34 mouse cellular contexts compared by ENCODE assay signal in the genomic region with DNA sequence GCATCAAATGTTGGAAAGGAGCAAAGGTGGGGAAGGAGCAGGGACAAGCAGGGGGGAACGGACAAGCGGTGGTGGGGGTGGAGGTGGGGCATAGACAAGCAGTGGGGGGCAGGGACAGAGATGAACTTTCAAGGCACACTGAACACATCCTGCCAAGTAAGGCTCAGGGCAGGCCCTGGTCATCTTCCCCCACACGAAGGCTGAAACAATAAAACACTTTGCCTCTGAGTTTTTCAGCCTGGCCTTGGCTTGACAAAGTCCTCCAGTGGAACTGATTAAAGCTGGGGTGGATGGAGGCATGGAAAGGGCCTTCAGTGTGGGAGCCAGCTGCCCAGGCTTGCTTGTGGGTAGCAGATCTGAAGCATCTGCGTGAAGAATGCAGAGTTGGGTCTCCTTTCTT. TPM values are rescaled to one million over a fixed set of nuclear protein-coding genes. Genes with fewer than 3 reads are reported as not detected.
DNase-seq lines count a peak whose midpoint lies in the region; ATAC-seq lines count a peak whose summit lies in the region.
"Had no signal": no experiment of that assay in that cellular context is flagged by ENCODE, and none has a peak within 500 bp of the region (broad histone marks: within the 10 kb centered on the region; RNA-seq: fewer than 3 reads in every experiment).

No protein-coding gene starts in this region.

- no peak overlapping the region for H3K27ac ChIP-seq in midbrain, embryonic 11.5 days (ENCODE audit: low read depth, low read length)
- H3K27ac ChIP-seq in midbrain, embryonic 10.5 days (replicated peaks) = no peak overlapping the region
- H3K27ac ChIP-seq: forebrain, embryonic 13.5 days; heart, embryonic 13.5 days; hindbrain, embryonic 10.5 days; hindbrain, embryonic 15.5 days; kidney, embryonic 15.5 days; lung, embryonic 15.5 days; midbrain, embryonic 12.5 days; neural tube, embryonic 12.5 days; stomach, embryonic 15.5 days had no signal

- no peaks in the 10 kb centered on the region for H3K9me3 ChIP-seq in midbrain, embryonic 11.5 days (ENCODE audit: control insufficient read depth, low read length)
- no peaks in the 10 kb centered on the region for H3K9me3 ChIP-seq in midbrain, embryonic 10.5 days (replicated peaks)
- H3K9me3 ChIP-seq: forebrain, embryonic 13.5 days; heart, embryonic 13.5 days; hindbrain, embryonic 10.5 days; hindbrain, embryonic 15.5 days; kidney, embryonic 15.5 days; lung, embryonic 15.5 days; midbrain, embryonic 12.5 days; neural tube, embryonic 12.5 days; stomach, embryonic 15.5 days had no signal

- H3K4me3 ChIP-seq in midbrain, embryonic 11.5 days (ENCODE audit: low read depth, low read length) = no peak overlapping the region
- no peak overlapping the region for H3K4me3 ChIP-seq in midbrain, embryonic 10.5 days
- H3K4me3 ChIP-seq: forebrain, embryonic 13.5 days; heart, embryonic 13.5 days; hindbrain, embryonic 10.5 days; hindbrain, embryonic 15.5 days; kidney, embryonic 15.5 days; lung, embryonic 15.5 days; midbrain, embryonic 12.5 days; myocyte; neural tube, embryonic 12.5 days; stomach, embryonic 15.5 days had no signal

- H3K4me2 ChIP-seq in midbrain, embryonic 11.5 days = no peak overlapping the region
- H3K4me2 ChIP-seq: forebrain, embryonic 13.5 days; heart, embryonic 13.5 days; hindbrain, embryonic 15.5 days; kidney, embryonic 15.5 days; lung, embryonic 15.5 days; midbrain, embryonic 12.5 days; neural tube, embryonic 12.5 days; stomach, embryonic 15.5 days had no signal

- no peaks in the 10 kb centered on the region for H3K27me3 ChIP-seq in midbrain, embryonic 11.5 days (ENCODE audit: control insufficient read depth, insufficient read depth, low read length)
- H3K27me3 ChIP-seq in midbrain, embryonic 10.5 days (ENCODE audit: low read depth, poor library complexity, severe bottlenecking) = no peaks in the 10 kb centered on the region
- H3K27me3 ChIP-seq: forebrain, embryonic 13.5 days; heart, embryonic 13.5 days; hindbrain, embryonic 15.5 days; kidney, embryonic 15.5 days; lung, embryonic 15.5 days; midbrain, embryonic 12.5 days; neural tube, embryonic 12.5 days; stomach, embryonic 15.5 days had no signal

- peak; percentile 62 for DNase-seq in midbrain, embryonic 11.5 days (ENCODE audit: low spot score, missing footprints)
- DNase-seq in midbrain, embryonic 10.5 days (ENCODE audit: low spot score) = no peak
- peak; percentile 81 for DNase-seq in adrenal gland, adult 8-10 months
- peak; percentile 24 for DNase-seq in adrenal gland, postnatal 25 days
- DNase-seq in kidney, adult 18-20 months = no peak
- DNase-seq in layer of hippocampus, adult 18-20 months (ENCODE audit: low spot score in 2 of 2) = no peak
- DNase-seq: B cell, adult 2 months; cerebellum, adult 2 months; cerebellum, postnatal 14 days; gastrocnemius, postnatal 14 days; heart, adult 18-20 months; heart, postnatal 10 days; kidney, adult 11 months; left cerebral cortex, postnatal 4 days; liver; right cerebral cortex, postnatal 25 days had no signal

- ATAC-seq in midbrain, embryonic 11.5 days (ENCODE audit: low FRiP score) = no peak
- ATAC-seq: forebrain, embryonic 13.5 days; inflammation-experienced regulatory T-cells, adult 6 months had no signal

- H3K9ac ChIP-seq in midbrain, embryonic 11.5 days (ENCODE audit: low read length) = no peak overlapping the region
- H3K9ac ChIP-seq: forebrain, embryonic 13.5 days; heart, embryonic 13.5 days; hindbrain, embryonic 15.5 days; kidney, embryonic 15.5 days; lung, embryonic 15.5 days; midbrain, embryonic 12.5 days; neural tube, embryonic 12.5 days; stomach, embryonic 15.5 days had no signal

- H3K36me3 ChIP-seq in midbrain, embryonic 11.5 days (ENCODE audit: control insufficient read depth, insufficient read depth, low read length) = no peaks in the 10 kb centered on the region
- H3K36me3 ChIP-seq in midbrain, embryonic 10.5 days = no peaks in the 10 kb centered on the region
- H3K36me3 ChIP-seq: heart, embryonic 13.5 days; hindbrain, embryonic 10.5 days; hindbrain, embryonic 15.5 days; kidney, embryonic 15.5 days; lung, embryonic 15.5 days; midbrain, embryonic 12.5 days; neural tube, embryonic 12.5 days; stomach, embryonic 15.5 days had no signal

- no peaks in the 10 kb centered on the region for H3K4me1 ChIP-seq in midbrain, embryonic 11.5 days (ENCODE audit: control insufficient read depth, insufficient read depth, low read length)
- H3K4me1 ChIP-seq in midbrain, embryonic 10.5 days = no peaks in the 10 kb centered on the region
- H3K4me1 ChIP-seq: forebrain, embryonic 13.5 days; hindbrain, embryonic 15.5 days; lung, embryonic 15.5 days; midbrain, embryonic 12.5 days; neural tube, embryonic 12.5 days; stomach, embryonic 15.5 days had no signal

- 63% methylated on average over 4 of the region's 4 CpGs for WGBS in midbrain, embryonic 11.5 days
- 58% methylated on average over 4 of the region's 4 CpGs for WGBS in midbrain, embryonic 10.5 days

RNA-seq across cellular contexts. Expression of gene Fam169a, which starts 9.3 kb away (rescaled TPM):
- 13.9 and 14.0 TPM in 2 replicates for polyA plus RNA-seq in midbrain, embryonic 11.5 days (2014; fragmentation: Nextera tagmentation; extraction: Ambion mirVana)
- polyA plus RNA-seq in midbrain, embryonic 10.5 days (2016; fragmentation: Nextera tagmentation; extraction: Ambion mirVana) = 9.5 and 10.6 TPM in 2 replicates
- 10 to 100 TPM in 2 of 4 experiments, 1 to 10 TPM in 2; 2.4 to 15.4 (median 8.6) TPM for total RNA-seq in adrenal gland, adult 8-10 months (2022)
- total RNA-seq in adrenal gland, postnatal 25 days (2021) = 6.9 and 10.1 TPM in 2 replicates
- 10 to 100 TPM; 40.9 to 43.1 TPM for total RNA-seq in layer of hippocampus, adult 18-20 months (2021)
- total RNA-seq: gastrocnemius, postnatal 14 days had no signal

RNA-seq across cellular contexts. Expression of gene 1700029F12Rik, which starts 23.7 kb away (rescaled TPM):
- not detected in 2 replicates for polyA plus RNA-seq in midbrain, embryonic 11.5 days (2014; fragmentation: Nextera tagmentation; extraction: Ambion mirVana)
- not detected in 2 replicates for polyA plus RNA-seq in midbrain, embryonic 10.5 days (2016; fragmentation: Nextera tagmentation; extraction: Ambion mirVana)
- not detected for total RNA-seq in adrenal gland, adult 8-10 months (2022)
- not detected in 2 replicates for total RNA-seq in adrenal gland, postnatal 25 days (2021)
- total RNA-seq in layer of hippocampus, adult 18-20 months (2021) = not detected
- total RNA-seq: gastrocnemius, postnatal 14 days; heart, adult 18-20 months; heart, postnatal 10 days; layer of hippocampus, adult 8-10 months; layer of hippocampus, postnatal 25 days; left cerebral cortex, postnatal 4 days; megakaryocyte progenitor cell, adult 5-6 weeks; midbrain, postnatal 0 days had no signal
- polyA plus RNA-seq: cerebellum, adult 2 months; cortical plate, adult 2 months; embryonic facial prominence, embryonic 11.5 days; forebrain, embryonic 13.5 days; heart, embryonic 13.5 days; hindbrain, embryonic 10.5 days; hindbrain, embryonic 15.5 days; inflammation-experienced regulatory T-cells, adult 6 months; kidney, embryonic 15.5 days; liver, embryonic 16.5 days; lung, embryonic 15.5 days; midbrain, embryonic 12.5 days; midbrain, postnatal 0 days; myocyte; neural tube, embryonic 12.5 days; stomach, embryonic 15.5 days had no signal

RNA-seq across cellular contexts. Expression of gene Gm6169, which starts 41.2 kb away (rescaled TPM):
- polyA plus RNA-seq in midbrain, embryonic 11.5 days (2014; fragmentation: Nextera tagmentation; extraction: Ambion mirVana) = 0.48 and 0.53 TPM in 2 replicates
- 1.3 and 1.8 TPM in 2 replicates for polyA plus RNA-seq in midbrain, embryonic 10.5 days (2016; fragmentation: Nextera tagmentation; extraction: Ambion mirVana)
- total RNA-seq in adrenal gland, adult 8-10 months (2022) = 10 to 100 TPM in 1 of 4 experiments, 1 to 10 TPM in 2, not detected in 1; 1.5 to 11.2 (median 7.5) TPM
- 23.3 and 33.2 TPM in 2 replicates for total RNA-seq in adrenal gland, postnatal 25 days (2021)
- total RNA-seq in layer of hippocampus, adult 18-20 months (2021) = 1 to 10 TPM in 1 of 2 experiments, not detected in 1; 2.5 TPM
- total RNA-seq: midbrain, postnatal 0 days had no signal

Comparison
In these comparisons a context has a peak if more than half of its experiments do, and no peak if none do; other contexts are left out.
1. DNase-seq: peak in midbrain, embryonic 11.5 days (single experiment), adrenal gland, adult 8-10 months (single experiment) and adrenal gland, postnatal 25 days (single experiment); none in midbrain, embryonic 10.5 days (single experiment), kidney, adult 18-20 months (single experiment) and layer of hippocampus, adult 18-20 months (0 of 2).